Mouse (Mus musculus) MEL (cell line): Measurements from ENCODE around the gene Rfx4. TPM values are rescaled to one million over a fixed set of nuclear protein-coding genes. Genes with fewer than 3 reads are reported as not detected.

Source experiments
- DNase-seq: peaks from one replicate; pipeline ENCODE4 v3.0.0; 2011; ENCODE audit warnings: low read depth, low spot score
- H3K27ac ChIP-seq: 2 replicates; pipeline ENCODE4 v1.5.1; 2012; ENCODE audit warnings: low read depth, mild to moderate bottlenecking, control low read depth, low read length, moderate library complexity; ENCODE audit not compliant: control insufficient read depth
- H3K27me3 ChIP-seq, 2 experiments: fragments of 150-350 bp in 1 of 2; sonication (generic) in 1 of 2; 2 replicates each; pipeline ENCODE4 v1.6.1; 2012; ENCODE audit warnings: low read length in 2 of 2, mild to moderate bottlenecking in 2 of 2, improper control_type of control experiment in 1 of 2, moderate library complexity in 1 of 2; ENCODE audit not compliant: insufficient read depth in 2 of 2, control insufficient read depth in 1 of 2
- H3K36me3 ChIP-seq, 2 experiments: 2 replicates each; pipeline ENCODE4 v1.6.1; 2012 to 2014; ENCODE audit warnings: low read length in 2 of 2, improper control_type of control experiment in 1 of 2, inconsistent platforms in 1 of 2, mild to moderate bottlenecking in 1 of 2; ENCODE audit not compliant: insufficient read depth in 2 of 2, control insufficient read depth in 1 of 2
- H3K4me1 ChIP-seq, 2 experiments: fragments of 150-350 bp in 1 of 2; sonication (generic) in 1 of 2; 2 replicates each; pipeline ENCODE4 v1.6.1; 2012; ENCODE audit warnings: low read length in 2 of 2, improper control_type of control experiment in 1 of 2, mild to moderate bottlenecking in 1 of 2; ENCODE audit not compliant: insufficient read depth in 2 of 2, control insufficient read depth in 1 of 2
- H3K4me3 ChIP-seq, 2 experiments: fragments of 150-350 bp in 1 of 2; sonication (generic) in 1 of 2; 2 replicates each; pipeline ENCODE4 v1.5.1; 2012; ENCODE audit warnings: low read depth in 2 of 2, low read length in 2 of 2, mild to moderate bottlenecking in 2 of 2, moderate library complexity in 2 of 2, control low read depth in 1 of 2, improper control_type of control experiment in 1 of 2; ENCODE audit not compliant: control insufficient read depth in 1 of 2, insufficient read depth in 1 of 2
- H3K79me2 ChIP-seq: 2 replicates; pipeline ENCODE4 v1.6.1; 2012; ENCODE audit warnings: mild to moderate bottlenecking, low read length, moderate library complexity; ENCODE audit not compliant: control insufficient read depth, poor library complexity, insufficient read depth
- H3K9ac ChIP-seq: 2 replicates; pipeline ENCODE4 v1.6.1; 2012; ENCODE audit warnings: low read depth, mild to moderate bottlenecking, control low read depth, low read length, moderate library complexity; ENCODE audit not compliant: control insufficient read depth, poor library complexity, severe bottlenecking
- H3K9me3 ChIP-seq: fragments of 150-350 bp; sonication (generic); replicated peaks from 2 replicates; pipeline ENCODE4 v1.6.1; 2012; ENCODE audit warnings: mild to moderate bottlenecking, low read length, improper control_type of control experiment, moderate library complexity; ENCODE audit not compliant: insufficient read depth
- BHLHE40 ChIP-seq: IDR thresholded peaks from 2 replicates; pipeline ENCODE4 v1.6.1; 2012; ENCODE audit warnings: low read depth, mild to moderate bottlenecking, inconsistent platforms, low read length, improper control_type of control experiment, borderline replicate concordance
- CTCF ChIP-seq, 3 experiments: IDR thresholded peaks in 2 of 3; conservative IDR thresholded peaks in 1 of 3; 2 replicates each; pipeline ENCODE4 v1.5.1; 2011 to 2012; ENCODE audit warnings: low read length in 3 of 3, low read depth in 2 of 3, mild to moderate bottlenecking in 2 of 3, improper control_type of control experiment in 1 of 3, inconsistent platforms in 1 of 3, mixed read lengths in 1 of 3, moderate library complexity in 1 of 3; ENCODE audit not compliant: control insufficient read depth in 1 of 3, insufficient read depth in 1 of 3, poor library complexity in 1 of 3, severe bottlenecking in 1 of 3
- E2F4 ChIP-seq: IDR thresholded peaks from 2 replicates; pipeline ENCODE4 v1.6.1; 2011; ENCODE audit warnings: low read depth, low read length, improper control_type of control experiment, borderline replicate concordance
- GABPA ChIP-seq: IDR thresholded peaks from 2 replicates; pipeline ENCODE4 v1.6.1; 2012; ENCODE audit warnings: low read depth, mild to moderate bottlenecking, inconsistent platforms, low read length, improper control_type of control experiment, moderate library complexity
- GATA1 ChIP-seq: IDR thresholded peaks from 2 replicates; pipeline ENCODE4 v1.6.1; 2011; ENCODE audit warnings: low read depth, low read length, improper control_type of control experiment
- JUND ChIP-seq: IDR thresholded peaks from 2 replicates; pipeline ENCODE4 v1.6.1; 2011; ENCODE audit warnings: low read depth, mild to moderate bottlenecking, improper control_type of control experiment, low read length
- MEF2A ChIP-seq: IDR thresholded peaks from 2 replicates; pipeline ENCODE4 v1.6.1; 2014; ENCODE audit warnings: low read depth, mild to moderate bottlenecking, inconsistent platforms, low read length, improper control_type of control experiment; ENCODE audit not compliant: poor library complexity, insufficient replicate concordance, severe bottlenecking; ENCODE audit errors: extremely low read depth
- MYC ChIP-seq: IDR thresholded peaks from 2 replicates; pipeline ENCODE4 v1.6.1; 2011; ENCODE audit warnings: low read depth, mild to moderate bottlenecking, low read length, improper control_type of control experiment, moderate library complexity
- POLR2AphosphoS2 ChIP-seq: IDR thresholded peaks from 2 replicates; pipeline ENCODE4 v1.6.1; 2011; ENCODE audit warnings: low read length, improper control_type of control experiment
- POLR2AphosphoS5 ChIP-seq: IDR thresholded peaks from 2 replicates; pipeline ENCODE4 v1.6.1; 2012; ENCODE audit warnings: low read depth, borderline replicate concordance, mild to moderate bottlenecking, inconsistent platforms, low read length, moderate library complexity, mixed read lengths
- RAD21 ChIP-seq: IDR thresholded peaks from 2 replicates; pipeline ENCODE4 v1.6.1; 2011; ENCODE audit warnings: mild to moderate bottlenecking, low read depth, low read length, improper control_type of control experiment
- RCOR1 ChIP-seq: IDR thresholded peaks from 2 replicates; pipeline ENCODE4 v1.6.1; 2012; ENCODE audit warnings: low read depth, mild to moderate bottlenecking, inconsistent platforms, low read length, improper control_type of control experiment
- SMC3 ChIP-seq: IDR thresholded peaks from 2 replicates; pipeline ENCODE4 v1.6.1; 2011; ENCODE audit warnings: low read depth, low read length, improper control_type of control experiment
- TBP ChIP-seq: IDR thresholded peaks from 2 replicates; pipeline ENCODE4 v1.8.0; 2011; ENCODE audit warnings: low read depth, low read length, improper control_type of control experiment
- UBTF ChIP-seq: IDR thresholded peaks from 2 replicates; pipeline ENCODE4 v1.6.1; 2012; ENCODE audit warnings: low read depth, mild to moderate bottlenecking, inconsistent platforms, low read length, improper control_type of control experiment, moderate library complexity, borderline replicate concordance; ENCODE audit not compliant: insufficient read depth
- USF1 ChIP-seq: IDR thresholded peaks from 2 replicates; pipeline ENCODE4 v1.6.1; 2014; ENCODE audit warnings: low read depth, mild to moderate bottlenecking, inconsistent platforms, low read length, improper control_type of control experiment, moderate library complexity
- ZC3H11A ChIP-seq: IDR thresholded peaks from 2 replicates; pipeline ENCODE4 v1.6.1; 2012; ENCODE audit warnings: low read depth, mild to moderate bottlenecking, inconsistent platforms, low read length, improper control_type of control experiment
- ZNF384 ChIP-seq: IDR thresholded peaks from 2 replicates; pipeline ENCODE4 v1.6.1; 2012; ENCODE audit warnings: low read depth, mild to moderate bottlenecking, inconsistent platforms, low read length, improper control_type of control experiment
- polyA plus RNA-seq, 2 experiments: library from polyadenylated mRNA; stranded (reverse) in 1 of 2; unstranded in 1 of 2; fragments of >175 nt in 1 of 2; fragments of >200 nt in 1 of 2; gene quantifications; 2 replicates each; pipeline versions ENCODE4 v1.2.1 to v1.2.4; 2012; ENCODE audit warnings: low replicate concordance in 2 of 2, low read depth in 1 of 2; ENCODE audit not compliant: insufficient read length in 2 of 2, insufficient read depth in 1 of 2, missing spikeins in 1 of 2
- total RNA-seq: library from RNA; depleted of rRNA; stranded (reverse); fragments of 300-350 nt; gene quantifications from 2 replicates; pipeline ENCODE4 v1.2.3, GENCODE M21; 2012

Gene Rfx4
- total and polyA plus RNA-seq, 3 experiments: not detected

DNA sequence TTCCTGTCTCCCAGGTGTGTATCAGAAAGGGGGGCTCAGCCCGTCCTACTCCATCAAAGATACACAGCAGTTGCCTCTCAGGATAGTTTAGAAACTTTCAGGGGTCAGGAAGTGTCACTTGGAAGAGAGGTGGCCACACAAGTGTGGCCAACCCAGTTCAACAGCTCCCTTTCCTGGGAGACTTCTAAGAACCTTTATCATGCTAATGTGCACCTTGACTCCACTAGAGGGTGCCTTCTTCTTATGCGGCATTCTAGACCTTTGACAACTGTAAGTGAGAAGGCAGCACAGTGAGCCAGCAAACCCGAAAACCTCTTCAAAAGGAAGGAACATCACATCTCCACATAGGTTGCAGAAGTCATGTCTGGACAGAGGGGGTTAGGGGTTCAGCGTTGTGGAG, 80.2 kb downstream of the Rfx4 start:
- Histone ChIP-seq H3K9ac (no peak overlapping the region), H3K27ac (no peak overlapping the region), H3K4me1 (no peaks in the 10 kb centered on the region), H3K27me3 (peaks cover 0 to 2% of the 10 kb centered on the region in 2 experiments; a peak in 1 of 4 replicates), H3K4me3 (no peak overlapping the region), H3K79me2 (no peaks in the 10 kb centered on the region), H3K9me3 (no peaks in the 10 kb centered on the region), H3K36me3 (no peaks in the 10 kb centered on the region)
- TF ChIP-seq E2F4: no peak
- TF ChIP-seq BHLHE40: no peak
- TF ChIP-seq MEF2A: no peak
- TF ChIP-seq UBTF: no peak
- TF ChIP-seq POLR2AphosphoS2: no peak
- TF ChIP-seq CTCF (IDR thresholded peaks at IDR 0.05 in 2 of 3, conservative IDR thresholded peaks at IDR 0.05 in 1 of 3; ENCODE audit: control insufficient read depth in 1 of 3, insufficient read depth in 1 of 3, low read depth in 2 of 3, low read length in 3 of 3, poor library complexity in 1 of 3, severe bottlenecking in 1 of 3): peak in 2 of 3 experiments; percentile 32 to 64; a peak in 3 of 6 replicates
- no peak for TF ChIP-seq RCOR1
- no peak for TF ChIP-seq GATA1
- no peak for TF ChIP-seq USF1
- TF ChIP-seq SMC3: peak; percentile 64
- no peak for TF ChIP-seq TBP
- peak; percentile 65 for TF ChIP-seq RAD21
- TF ChIP-seq GABPA: no peak
- peak; percentile 51 for TF ChIP-seq ZC3H11A
- TF ChIP-seq ZNF384: no peak
- no peak for TF ChIP-seq JUND
- TF ChIP-seq MYC: no peak
- DNase-seq: peak; percentile 45

DNA sequence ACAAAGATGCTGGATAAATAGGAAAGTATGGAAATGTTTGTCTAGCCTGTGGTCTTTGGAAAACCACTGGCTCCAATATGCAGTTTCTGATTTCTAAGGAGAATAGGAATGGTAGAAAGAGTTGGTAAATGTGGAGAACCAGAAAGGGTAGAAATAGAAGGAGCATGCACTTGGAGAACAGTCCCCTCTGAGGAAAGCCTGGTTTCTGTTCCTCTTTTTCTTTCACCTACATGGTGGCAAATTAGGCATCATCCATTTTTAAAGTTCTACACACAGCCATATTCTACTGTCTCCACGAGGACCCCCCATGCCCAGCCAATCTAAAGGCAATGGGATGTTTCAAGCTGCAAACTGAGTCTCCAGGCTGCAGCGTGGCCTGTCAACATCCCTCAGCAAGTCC, 81.5 kb downstream of the Rfx4 start:
- H3K36me3 ChIP-seq: no peaks in the 10 kb centered on the region
- no peak for TF ChIP-seq POLR2AphosphoS5
- TF ChIP-seq TBP: no peak
- TF ChIP-seq GABPA: no peak
- TF ChIP-seq GATA1: no peak
- TF ChIP-seq, all 39 proteins: peak for 0
- H3K79me2 ChIP-seq: no peaks in the 10 kb centered on the region
- H3K4me1 ChIP-seq: no peaks in the 10 kb centered on the region
- H3K9ac ChIP-seq: no peak overlapping the region
- peaks cover 0 to 2% of the 10 kb centered on the region in 2 experiments; a peak in 1 of 4 replicates for H3K27me3 ChIP-seq
- no peak for DNase-seq
- no peaks in the 10 kb centered on the region for H3K9me3 ChIP-seq
- H3K27ac ChIP-seq: no peak overlapping the region
- H3K4me3 ChIP-seq: no peak overlapping the region
